Mouse (Mus musculus): ENCODE measurements around the gene Noxred1.

DNA sequence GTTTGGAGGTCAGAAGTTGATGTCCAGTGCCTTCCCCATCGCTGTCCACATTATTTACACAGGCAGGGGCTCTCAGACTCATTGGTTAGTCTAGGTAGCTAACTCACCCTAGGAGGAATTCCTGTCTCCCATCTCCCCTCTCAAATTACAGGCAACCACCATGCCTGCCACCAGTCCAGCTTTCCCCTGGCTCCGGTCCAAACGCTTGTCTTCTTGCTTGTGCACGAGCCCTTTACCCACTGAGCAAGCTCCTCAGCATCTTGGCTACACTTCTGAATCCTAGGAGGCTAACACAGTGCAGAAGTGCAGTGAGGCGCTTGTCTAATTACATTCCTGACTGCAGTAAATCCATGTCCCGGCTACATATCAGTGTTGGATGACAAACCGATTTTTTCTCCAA, 19.2 kb downstream of the Noxred1 start:
- no peak for TF ChIP-seq GATA1 (IDR thresholded peaks at IDR 0.05; ENCODE audit: borderline replicate concordance, low read length)
- no peak for TF ChIP-seq FLI1 (IDR thresholded peaks at IDR 0.05; ENCODE audit: low read length)
